Mouse (Mus musculus) G1E (cell line): ENCODE data around the gene Gm29427. TPM values are rescaled to one million over a fixed set of nuclear protein-coding genes. Genes with fewer than 3 reads are reported as not detected.

Experiments used
- ATAC-seq: 2 replicates; pipeline ENCODE4 v1.8.0; 2016; ENCODE audit warnings: mild to moderate bottlenecking; ENCODE audit not compliant: insufficient number of reproducible peaks, poor library complexity, low FRiP score, severe bottlenecking; ENCODE audit errors: extremely low read depth
- DNase-seq: peaks from one replicate; pipeline ENCODE4 v3.0.0; 2012; ENCODE audit warnings: low spot score
- H3K27me3 ChIP-seq: 2 replicates; pipeline ENCODE4 v1.6.1; 2012; ENCODE audit warnings: mild to moderate bottlenecking, low read length, inconsistent platforms; ENCODE audit not compliant: insufficient read depth
- H3K36me3 ChIP-seq: replicated peaks from 2 replicates; pipeline ENCODE3; 2012; ENCODE audit warnings: mild to moderate bottlenecking, inconsistent platforms
- H3K4me1 ChIP-seq: 2 replicates; pipeline ENCODE4 v1.6.1; 2012; ENCODE audit warnings: low read depth, low read length, inconsistent platforms, mixed read lengths; ENCODE audit not compliant: insufficient read depth
- H3K4me3 ChIP-seq: 2 replicates; pipeline ENCODE4 v1.5.1; 2012; ENCODE audit warnings: low read depth, mild to moderate bottlenecking, inconsistent platforms, low read length, moderate library complexity, mixed read lengths
- H3K9me3 ChIP-seq: replicated peaks from 2 replicates; pipeline ENCODE4 v1.6.1; 2012; ENCODE audit warnings: inconsistent platforms
- CTCF ChIP-seq: IDR thresholded peaks from 2 replicates; pipeline ENCODE4 v1.5.1; 2012; ENCODE audit warnings: low read depth, low read length, inconsistent platforms, mixed read lengths
- GATA1 ChIP-seq: IDR thresholded peaks from 2 replicates; pipeline ENCODE4 v1.6.1; 2012; ENCODE audit warnings: borderline replicate concordance, low read length, inconsistent platforms, mixed read lengths
- GATA2 ChIP-seq: IDR thresholded peaks from 2 replicates; pipeline ENCODE4 v1.6.1; 2012; ENCODE audit warnings: low read depth, low read length, inconsistent platforms, borderline replicate concordance
- POLR2AphosphoS5 ChIP-seq: IDR thresholded peaks from 2 replicates; pipeline ENCODE4 v1.6.1; 2012; ENCODE audit warnings: low read depth, low read length, inconsistent platforms; ENCODE audit not compliant: insufficient replicate concordance
- TAL1 ChIP-seq: conservative IDR thresholded peaks from 2 replicates; pipeline ENCODE4 v1.6.1; 2012; ENCODE audit warnings: low read depth, low read length, inconsistent platforms, mixed read lengths
- polyA plus RNA-seq: library from polyadenylated mRNA; stranded (reverse); fragments of >175 nt; gene quantifications from 2 replicates; pipeline ENCODE4 v1.2.3, GENCODE M21; 2012
- total RNA-seq, 2 experiments: library from RNA; stranded (forward) in 1 of 2; stranded (reverse) in 1 of 2; fragments of 200-1000 nt in 1 of 2; fragments of >200 nt in 1 of 2; fragmentation: Nextera tagmentation in 1 of 2; gene quantifications; 2 replicates each; pipeline ENCODE4 v1.2.3; 2014 to 2017

Gm29427 gene
- total and polyA plus RNA-seq, 3 experiments, result 0.33 TPM; not detected in 2

DNA sequence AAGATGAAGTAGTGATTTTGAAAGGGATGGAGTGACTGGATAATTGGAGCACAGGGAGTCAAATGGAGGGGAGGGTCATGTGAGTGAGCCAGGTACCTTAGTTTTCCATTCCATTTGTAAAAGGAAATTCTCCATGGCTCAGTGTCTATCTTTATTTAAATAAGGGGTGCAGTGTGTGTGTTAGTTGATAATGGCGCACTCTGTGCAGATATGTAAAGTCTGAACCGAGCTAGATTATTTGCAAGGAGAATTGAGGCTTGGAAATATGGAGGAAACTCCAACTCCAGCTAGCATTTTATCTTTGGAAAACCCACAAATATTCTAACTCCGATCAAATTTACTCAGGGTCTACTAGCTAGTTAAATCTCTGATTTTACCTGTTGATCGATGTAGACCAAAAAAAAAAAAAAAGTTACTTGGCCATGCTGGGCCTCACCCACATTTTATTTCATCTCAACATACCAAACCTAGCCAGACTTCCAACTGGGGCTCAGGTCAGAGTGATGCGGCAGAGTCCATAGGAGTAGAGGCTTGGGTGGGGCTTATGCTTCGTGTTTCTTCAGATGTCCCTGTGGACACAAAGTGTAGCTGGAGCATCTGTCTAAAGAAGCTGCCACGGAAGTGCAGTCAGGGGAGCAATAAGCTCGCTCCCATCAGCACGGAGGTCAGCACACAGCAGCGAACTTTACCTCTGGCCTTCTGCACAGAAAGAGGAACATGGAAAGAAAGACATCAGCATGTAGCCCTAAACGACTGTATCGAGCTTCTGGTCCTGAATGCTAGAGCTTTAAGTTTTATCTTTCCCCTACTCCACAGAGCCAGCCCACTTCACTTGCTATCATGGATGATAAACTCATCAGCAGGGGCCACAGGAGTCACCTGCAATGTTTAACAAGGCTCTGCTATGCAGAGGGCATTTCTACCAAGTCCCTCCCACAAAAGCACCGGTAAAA is 17.4 kb upstream of the Gm29427 start:
- ATAC-seq (no peak), DNase-seq (no peak)
- Histone ChIP-seq H3K36me3 (peaks cover 19% of the 10 kb centered on the region), H3K4me3 (no peak overlapping the region), H3K4me1 (peaks cover 57% of the 10 kb centered on the region), H3K9me3 (no peaks in the 10 kb centered on the region), H3K27me3 (no peaks in the 10 kb centered on the region)
- no peak for TF ChIP-seq CTCF
- TF ChIP-seq GATA2, result no peak
- TF ChIP-seq POLR2AphosphoS5, result no peak
- no peak for TF ChIP-seq GATA1
- no peak for TF ChIP-seq TAL1

GRCm38 (mm10) chr1:130731741-130732337 is 16.2 kb upstream of the Gm29427 start, which contains the start of gene AA986860:
Gene AA986860 (plus strand): TSS chr1:130731976.
- ATAC-seq, result peak; percentile 93
- no peaks in the 10 kb centered on the region for H3K9me3 ChIP-seq
- no peaks in the 10 kb centered on the region for H3K27me3 ChIP-seq
- TF ChIP-seq POLR2AphosphoS5, result no peak
- TF ChIP-seq TAL1, result no peak
- TF ChIP-seq GATA1, result no peak
- no peak for TF ChIP-seq GATA2
- TF ChIP-seq CTCF, result no peak
- peaks cover 10% of the 10 kb centered on the region for H3K36me3 ChIP-seq
- peak within 1 kb of the TSS; percentile 56; the same call in 1 of the 2 replicates for H3K4me3 ChIP-seq
- DNase-seq, result peak; percentile 91
- H3K4me1 ChIP-seq, result peaks cover 48% of the 10 kb centered on the region

- DNase-seq (no peak), ATAC-seq (no peak)
- Histone ChIP-seq H3K4me3 (no peak within 1 kb of the TSS), H3K4me1 (peaks cover 37% of the 10 kb centered on the region), H3K9me3 (no peaks in the 10 kb centered on the region), H3K27me3 (no peaks in the 10 kb centered on the region), H3K36me3 (peaks cover 29% of the 10 kb centered on the region)
- TF ChIP-seq CTCF (no peak), POLR2AphosphoS5 (no peak), TAL1 (no peak), GATA2 (no peak)
Measured at GRCm38 (mm10) chr1:130729153-130729552, 13.6 kb upstream of the Gm29427 start, which contains the start of gene Pfkfb2. Gene Pfkfb2 (minus strand): TSS chr1:130729253.

DNA sequence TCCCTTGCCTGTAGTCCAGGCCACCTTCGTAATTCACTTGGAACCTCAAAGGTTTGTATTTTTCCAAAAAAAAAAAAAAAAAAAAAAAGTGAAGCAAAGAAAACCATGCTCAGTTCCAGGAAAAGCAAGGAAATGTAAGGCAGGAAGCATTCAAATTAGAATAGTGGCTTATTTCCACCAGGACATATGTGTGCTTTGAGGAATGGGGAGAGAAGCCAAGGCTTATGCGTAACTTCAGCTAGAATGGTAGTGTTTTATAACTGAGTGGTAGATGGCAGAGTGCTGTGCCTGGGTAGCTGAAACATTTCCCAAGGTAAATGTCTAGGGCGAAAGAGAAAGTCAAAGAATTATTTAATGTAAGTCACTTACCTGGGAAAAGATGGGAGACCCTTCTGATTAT is 13.1 kb upstream of the Gm29427 start:
- Histone ChIP-seq H3K36me3 (peaks cover 33% of the 10 kb centered on the region), H3K9me3 (no peaks in the 10 kb centered on the region), H3K4me3 (no peak overlapping the region), H3K27me3 (no peaks in the 10 kb centered on the region), H3K4me1 (peaks cover 36% of the 10 kb centered on the region)
- DNase-seq, result no peak
- no peak for ATAC-seq
- TF ChIP-seq GATA1, result no peak
- no peak for TF ChIP-seq GATA2
- TF ChIP-seq POLR2AphosphoS5, result no peak
- TF ChIP-seq TAL1, result no peak
- no peak for TF ChIP-seq CTCF

- ATAC-seq (no peak), DNase-seq (no peak)
- H3K4me1 ChIP-seq, result peaks cover 30% of the 10 kb centered on the region
- no peaks in the 10 kb centered on the region for H3K27me3 ChIP-seq
- no peak for TF ChIP-seq GATA1
- no peak for TF ChIP-seq CTCF
- no peak for TF ChIP-seq TAL1
- no peak for TF ChIP-seq GATA2
- no peak for TF ChIP-seq POLR2AphosphoS5
- no peak overlapping the region for H3K4me3 ChIP-seq
- H3K36me3 ChIP-seq, result peaks cover 40% of the 10 kb centered on the region
- H3K9me3 ChIP-seq, result no peaks in the 10 kb centered on the region
Measured at GRCm38 (mm10) chr1:130728070-130728469, 12.5 kb upstream of the Gm29427 start.

- peaks cover 48% of the 10 kb centered on the region for H3K36me3 ChIP-seq
- TF ChIP-seq POLR2AphosphoS5 (no peak), TAL1 (no peak), GATA1 (no peak), GATA2 (no peak), CTCF (no peak)
- DNase-seq (no peak), ATAC-seq (no peak)
- H3K27me3 ChIP-seq, result no peaks in the 10 kb centered on the region
- peaks cover 15% of the 10 kb centered on the region for H3K4me1 ChIP-seq
- no peaks in the 10 kb centered on the region for H3K9me3 ChIP-seq
- no peak overlapping the region for H3K4me3 ChIP-seq
Measured at GRCm38 (mm10) chr1:130726396-130726795, 10.8 kb upstream of the Gm29427 start.
